Mouse (Mus musculus) stomach, postnatal 0 days (tissue): ENCODE results near the gene Zfp341.

Source experiments
- CTCF ChIP-seq: IDR thresholded peaks from 2 replicates; pipeline ENCODE4 v1.5.1; 2016; ENCODE audit warnings: antibody characterized with exemption, low read depth, mild to moderate bottlenecking, moderate library complexity
- EP300 ChIP-seq: optimal IDR thresholded peaks from 2 replicates; pipeline ENCODE3; 2016; ENCODE audit warnings: antibody characterized with exemption

- TF ChIP-seq CTCF: no peak
- no peak for TF ChIP-seq EP300
Measured at GRCm38 (mm10) chr2:154654976-154655375, 41.9 kb downstream of the Zfp341 start.
